ENCODE assay signal across 12 mouse cellular contexts in genomic region chr5:72812908-72813307, GRCm38 (mm10). TPM values are rescaled to one million over a fixed set of nuclear protein-coding genes. Genes with fewer than 3 reads are reported as not detected.
A peak's percentile ranks its signal among the peaks of the same experiment; 100 is the strongest.
DNase-seq lines count a peak whose midpoint lies in the region; ATAC-seq lines count a peak whose summit lies in the region.
"Had no signal": no experiment of that assay in that cellular context is flagged by ENCODE, and none has a peak within 500 bp of the region (broad histone marks: within the 10 kb centered on the region; RNA-seq: fewer than 3 reads in every experiment).

No protein-coding gene starts in this region.

- H3K4me2 ChIP-seq in neural tube, embryonic 13.5 days: no peak overlapping the region

- no peak overlapping the region for H3K9ac ChIP-seq in neural tube, embryonic 13.5 days

- no peaks in the 10 kb centered on the region for H3K36me3 ChIP-seq in neural tube, embryonic 13.5 days
- H3K36me3 ChIP-seq in forebrain, embryonic 10.5 days (replicated peaks): no peaks in the 10 kb centered on the region

- ATAC-seq in neural tube, embryonic 13.5 days (ENCODE audit: low read depth): no peak
- ATAC-seq in activated CD4-positive, CD25-positive, alpha-beta regulatory T cell, adult 4 months: peak; percentile 67
- ATAC-seq: midbrain, embryonic 16.5 days had no signal

- H3K4me1 ChIP-seq in neural tube, embryonic 13.5 days (replicated peaks): peaks cover 41% of the 10 kb centered on the region
- H3K4me1 ChIP-seq in forebrain, embryonic 10.5 days: peaks cover 29% of the 10 kb centered on the region

- DNase-seq in neural tube, embryonic 10.5 days (ENCODE audit: extremely low spot score, low spot score): no peak
- DNase-seq in naive thymus-derived CD4-positive, alpha-beta T cell, adult 2 months (ENCODE audit: low read depth): peak; percentile 54
- DNase-seq in forebrain, embryonic 10.5 days (ENCODE audit: extremely low spot score, low spot score): no peak
- no peak for DNase-seq in adrenal gland, postnatal 10 days
- DNase-seq in adrenal gland, postnatal 25 days: no peak
- DNase-seq: kidney, adult 8-10 months; right cerebral cortex, postnatal 4 days had no signal

- 71% methylated on average over 5 of the region's 5 CpGs for WGBS in neural tube, embryonic 13.5 days
- 58% methylated on average over 5 of the region's 5 CpGs for WGBS in forebrain, embryonic 10.5 days

- no peaks in the 10 kb centered on the region for H3K27me3 ChIP-seq in neural tube, embryonic 13.5 days
- no peaks in the 10 kb centered on the region for H3K27me3 ChIP-seq in forebrain, embryonic 10.5 days (ENCODE audit: poor library complexity, severe bottlenecking)

- H3K9me3 ChIP-seq in neural tube, embryonic 13.5 days: 0 out of 2 replicates have a peak, but pooled peaks cover 4% of the 10 kb centered on the region
- no peaks in the 10 kb centered on the region for H3K9me3 ChIP-seq in forebrain, embryonic 10.5 days
- H3K9me3 ChIP-seq: heart, embryonic 10.5 days had no signal

- 0 out of 2 replicates have a peak overlapping the region, but pooled peaks have one; percentile 5 for H3K27ac ChIP-seq in neural tube, embryonic 13.5 days (replicated peaks)
- no peak overlapping the region for H3K27ac ChIP-seq in forebrain, embryonic 10.5 days
- H3K27ac ChIP-seq: heart, embryonic 10.5 days; layer of hippocampus, adult 2 months had no signal

- no peak overlapping the region for H3K4me3 ChIP-seq in neural tube, embryonic 13.5 days
- no peak overlapping the region for H3K4me3 ChIP-seq in forebrain, embryonic 10.5 days
- H3K4me3 ChIP-seq: heart, embryonic 10.5 days; layer of hippocampus, adult 2 months had no signal

RNA-seq across cellular contexts. Expression of gene Tec, which starts 55.4 kb away (rescaled TPM):
- polyA plus RNA-seq in neural tube, embryonic 13.5 days (2015; fragmentation: Nextera tagmentation; extraction: Ambion mirVana): 10.0 and 10.5 TPM in 2 replicates
- 10 to 100 TPM; 10.1 to 10.6 TPM for polyA plus RNA-seq in activated CD4-positive, CD25-positive, alpha-beta regulatory T cell, adult 4 months (2017; shearing (Covaris generic))
- 2.0 and 2.5 TPM in 2 replicates for polyA plus RNA-seq in forebrain, embryonic 10.5 days (2016; fragmentation: Nextera tagmentation; extraction: Ambion mirVana)
- 1 to 10 TPM; 3.5 to 4.9 TPM for total RNA-seq in adrenal gland, postnatal 10 days (2021)
- total RNA-seq in adrenal gland, postnatal 25 days (2021): 2.1 and 2.3 TPM in 2 replicates
